ENCODE assay signal across 9 mouse cellular contexts in the genomic region with DNA sequence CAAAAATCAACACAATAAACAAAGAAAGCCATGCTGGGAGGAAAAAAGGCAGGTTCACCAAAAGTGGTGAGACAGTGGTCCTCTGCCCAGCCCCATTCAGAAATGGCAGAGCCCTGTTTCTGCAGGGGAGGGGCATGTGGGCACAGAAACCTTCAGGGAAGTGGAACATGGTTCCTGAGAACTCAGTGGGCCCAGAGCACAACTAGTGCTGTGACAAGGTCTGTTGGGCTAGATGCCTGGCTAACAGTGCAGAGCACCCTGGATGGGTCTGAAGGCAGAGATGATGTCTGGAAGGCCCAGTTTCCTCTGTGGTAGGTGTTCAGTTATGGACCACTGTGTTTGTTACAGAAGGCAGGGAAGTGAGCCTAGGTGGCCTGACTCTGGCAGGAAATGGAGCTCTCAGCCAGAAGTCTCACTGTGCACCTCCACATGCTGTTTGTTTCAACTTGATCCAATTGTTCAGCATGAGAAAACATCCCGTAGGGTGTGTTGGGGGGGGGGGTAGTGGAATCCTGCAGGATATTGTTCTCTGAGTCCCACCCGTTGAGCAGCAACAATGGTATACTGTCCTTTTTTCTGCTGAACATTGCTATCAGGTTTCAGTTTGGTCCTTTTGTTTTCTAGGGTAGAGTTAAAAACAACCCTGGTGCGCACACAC.
DNase-seq lines count a peak whose midpoint lies in the region; ATAC-seq and TF ChIP-seq lines count a peak whose summit lies in the region.
"Had no signal": no experiment of that assay in that cellular context is flagged by ENCODE, and none has a peak within 500 bp of the region (broad histone marks: within the 10 kb centered on the region; RNA-seq: fewer than 3 reads in every experiment).

No protein-coding gene starts in this region.

- H3K4me2 ChIP-seq in neural tube, embryonic 11.5 days (ENCODE audit: low read depth) = no peak overlapping the region
- H3K4me2 ChIP-seq in hindbrain, embryonic 13.5 days = no peak overlapping the region

- TF ChIP-seq CTCF in small intestine, adult 2 months (IDR thresholded peaks at IDR 0.05; ENCODE audit: extremely low read depth, insufficient read length, insufficient replicate concordance, low read depth, low read length) = no peak

- H3K9me3 ChIP-seq in neural tube, embryonic 11.5 days (ENCODE audit: control insufficient read depth, low read length) = no peaks in the 10 kb centered on the region
- H3K9me3 ChIP-seq in hindbrain, embryonic 13.5 days = no peaks in the 10 kb centered on the region

- no peak overlapping the region for H3K9ac ChIP-seq in neural tube, embryonic 11.5 days (ENCODE audit: low read length)
- no peak overlapping the region for H3K9ac ChIP-seq in hindbrain, embryonic 13.5 days

- no peak overlapping the region for H3K4me3 ChIP-seq in neural tube, embryonic 11.5 days (ENCODE audit: low read depth, low read length)
- no peak overlapping the region for H3K4me3 ChIP-seq in hindbrain, embryonic 13.5 days
- H3K4me3 ChIP-seq in small intestine, adult 2 months (ENCODE audit: low read depth, low read length) = no peak overlapping the region

- no peak for TF ChIP-seq POLR2A in small intestine, adult 2 months (IDR thresholded peaks at IDR 0.05; ENCODE audit: low read depth, low read length)

- H3K4me1 ChIP-seq in neural tube, embryonic 11.5 days (ENCODE audit: control insufficient read depth, insufficient read depth, low read length) = peaks cover 15% of the 10 kb centered on the region
- H3K4me1 ChIP-seq in hindbrain, embryonic 13.5 days (replicated peaks) = peaks cover 45% of the 10 kb centered on the region
- H3K4me1 ChIP-seq in small intestine, adult 2 months (ENCODE audit: control insufficient read depth, insufficient read depth, insufficient read length, low read length) = peaks cover 4% of the 10 kb centered on the region; the same call in 1 of the 2 replicates

- ATAC-seq in neural tube, embryonic 11.5 days (ENCODE audit: insufficient read depth, low FRiP score, low TSS enrichment) = 0 out of 2 replicates have a peak, but pooled peaks have one; percentile 19
- ATAC-seq in hindbrain, embryonic 13.5 days (ENCODE audit: low FRiP score) = peak; percentile 57

- peak; percentile 49 for DNase-seq in cerebellum, adult 9-10 months
- DNase-seq in cerebellum, adult 8-10 months = no peak
- DNase-seq in neural tube, embryonic 11.5 days (ENCODE audit: low spot score) = no peak
- DNase-seq in neural tube, embryonic 10.5 days (ENCODE audit: extremely low spot score, low spot score) = no peak
- no peak for DNase-seq in frontal cortex, postnatal 10 days (ENCODE audit: low spot score in 2 of 2)
- DNase-seq in liver = no peak
- DNase-seq: adrenal gland, adult 8-10 months had no signal

- peak overlapping the region; percentile 60 for H3K27ac ChIP-seq in neural tube, embryonic 11.5 days (ENCODE audit: low read depth, low read length)
- peak overlapping the region; percentile 88 for H3K27ac ChIP-seq in hindbrain, embryonic 13.5 days
- 0 out of 2 replicates have a peak overlapping the region, but pooled peaks have one; percentile 32 for H3K27ac ChIP-seq in small intestine, adult 2 months (ENCODE audit: insufficient read depth, low read depth, low read length)

- H3K27me3 ChIP-seq in neural tube, embryonic 11.5 days (ENCODE audit: control insufficient read depth, insufficient read depth, low read length) = no peaks in the 10 kb centered on the region
- H3K27me3 ChIP-seq in hindbrain, embryonic 13.5 days = no peaks in the 10 kb centered on the region
- no peaks in the 10 kb centered on the region for H3K27me3 ChIP-seq in small intestine, adult 2 months (ENCODE audit: control insufficient read depth, insufficient read depth, low read length)

- WGBS in neural tube, embryonic 11.5 days = 19% methylated on average over 3 of the region's 3 CpGs
- WGBS in hindbrain, embryonic 13.5 days = 16% methylated on average over 3 of the region's 3 CpGs
- WGBS in small intestine, adult 2 months = 81% methylated on average over 3 of the region's 3 CpGs

- H3K36me3 ChIP-seq in neural tube, embryonic 11.5 days (ENCODE audit: control insufficient read depth, insufficient read depth, low read length) = no peaks in the 10 kb centered on the region
- no peaks in the 10 kb centered on the region for H3K36me3 ChIP-seq in hindbrain, embryonic 13.5 days
- H3K36me3 ChIP-seq in small intestine, adult 2 months (ENCODE audit: control insufficient read depth, insufficient read depth, low read length) = no peaks in the 10 kb centered on the region

Comparison
In these comparisons a context has a peak if more than half of its experiments do, and no peak if none do; other contexts are left out.
1. H3K27ac ChIP-seq: peak in every context shown above with its lines; median percentile 88 in hindbrain, embryonic 13.5 days; 60 in neural tube, embryonic 11.5 days; 32 in small intestine, adult 2 months.